ENCODE assay signal across 8 mouse cellular contexts in the genomic region with DNA sequence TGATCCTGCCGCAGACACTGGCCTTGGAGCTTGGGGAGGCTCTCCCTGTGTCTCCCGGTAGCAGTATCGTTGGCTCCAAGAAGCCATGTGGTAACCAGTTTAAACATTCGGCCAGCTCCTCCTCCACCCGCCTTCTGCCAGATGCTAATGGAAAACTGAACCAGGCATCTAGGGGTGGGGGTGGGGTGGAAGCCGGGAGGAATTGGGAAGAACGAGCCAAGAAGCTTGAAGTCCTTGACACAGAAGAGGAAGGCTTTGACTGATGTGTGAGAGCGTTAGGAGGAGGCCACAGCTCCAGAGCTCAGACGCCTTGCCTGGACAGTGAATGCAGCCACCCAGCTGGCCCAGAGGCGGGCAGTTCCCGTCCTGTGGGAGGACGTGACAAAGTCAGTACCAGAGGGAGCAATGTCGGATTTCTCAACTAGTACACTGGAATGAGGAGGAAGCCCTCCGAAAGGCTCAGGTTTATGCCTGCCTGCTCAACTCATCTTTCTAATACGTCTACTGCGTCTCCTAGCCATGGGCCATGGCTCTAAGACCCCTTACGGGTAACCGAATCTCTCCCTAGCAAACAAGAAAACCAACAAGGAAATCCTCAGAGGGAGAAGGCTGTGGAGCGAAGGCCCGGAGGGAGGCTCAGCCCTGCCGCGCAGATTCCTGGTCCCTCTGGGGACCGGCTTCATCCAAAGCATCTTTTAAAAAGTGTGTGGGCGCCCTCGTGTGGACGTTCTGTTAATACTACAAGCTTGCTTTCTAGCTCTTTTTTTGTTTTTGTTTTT. TPM values are rescaled to one million over a fixed set of nuclear protein-coding genes. Genes with fewer than 3 reads are reported as not detected.
DNase-seq lines count a peak whose midpoint lies in the region; ATAC-seq lines count a peak whose summit lies in the region.

No protein-coding gene starts in this region.

- peaks cover 4% of the 10 kb centered on the region; the same call in 1 of the 2 replicates for H3K27me3 ChIP-seq in forebrain, embryonic 10.5 days (ENCODE audit: poor library complexity, severe bottlenecking)
- H3K27me3 ChIP-seq in heart, embryonic 15.5 days, result no peaks in the 10 kb centered on the region
- peaks cover 13% of the 10 kb centered on the region for H3K27me3 ChIP-seq in liver, embryonic 15.5 days
- H3K27me3 ChIP-seq in neural tube, embryonic 15.5 days (replicated peaks), result no peaks in the 10 kb centered on the region

- H3K9ac ChIP-seq in heart, embryonic 15.5 days, result peak overlapping the region; percentile 26; the same call in 1 of the 2 replicates
- no peak overlapping the region for H3K9ac ChIP-seq in liver, embryonic 15.5 days
- H3K9ac ChIP-seq in neural tube, embryonic 15.5 days (replicated peaks), result peak overlapping the region; percentile 52

- 2% methylated on average over 26 of the region's 26 CpGs for WGBS in forebrain, embryonic 10.5 days
- 2% methylated on average over 26 of the region's 26 CpGs for WGBS in heart, embryonic 15.5 days
- WGBS in liver, embryonic 15.5 days (ENCODE audit: insufficient replicate concordance), result 5% methylated on average over 26 of the region's 26 CpGs
- 2% methylated on average over 26 of the region's 26 CpGs for WGBS in neural tube, embryonic 15.5 days

- H3K9me3 ChIP-seq in forebrain, embryonic 10.5 days, result no peaks in the 10 kb centered on the region
- H3K9me3 ChIP-seq in heart, embryonic 15.5 days (replicated peaks), result no peaks in the 10 kb centered on the region
- H3K9me3 ChIP-seq in liver, embryonic 15.5 days (replicated peaks), result no peaks in the 10 kb centered on the region
- H3K9me3 ChIP-seq in neural tube, embryonic 15.5 days (replicated peaks), result no peaks in the 10 kb centered on the region

- peaks cover 20% of the 10 kb centered on the region for H3K4me1 ChIP-seq in brown adipose tissue, adult 24 weeks (ENCODE audit: control insufficient read depth, insufficient read depth, insufficient read length, low read length)
- peaks cover 53% of the 10 kb centered on the region for H3K4me1 ChIP-seq in forebrain, embryonic 10.5 days
- peaks cover 35% of the 10 kb centered on the region for H3K4me1 ChIP-seq in heart, embryonic 15.5 days (replicated peaks)
- peaks cover 12% of the 10 kb centered on the region for H3K4me1 ChIP-seq in liver, embryonic 15.5 days (replicated peaks)
- H3K4me1 ChIP-seq in neural tube, embryonic 15.5 days, result peaks cover 29% of the 10 kb centered on the region

- H3K27ac ChIP-seq in brown adipose tissue, adult 24 weeks (replicated peaks; ENCODE audit: low read depth, low read length), result peak overlapping the region; percentile 97
- H3K27ac ChIP-seq in forebrain, embryonic 10.5 days, result peak overlapping the region; percentile 92
- H3K27ac ChIP-seq in heart, embryonic 15.5 days, result peak overlapping the region; percentile 88; the same call in 1 of the 2 replicates
- H3K27ac ChIP-seq in liver, embryonic 15.5 days (replicated peaks), result no peak overlapping the region
- peak overlapping the region; percentile 86 for H3K27ac ChIP-seq in neural tube, embryonic 15.5 days (replicated peaks)

- ATAC-seq in heart, embryonic 15.5 days (replicated peaks; ENCODE audit: insufficient number of reproducible peaks, insufficient read depth, low FRiP score, low read depth), result peak; percentile 53
- no peak for ATAC-seq in liver, embryonic 15.5 days (ENCODE audit: insufficient read depth)
- ATAC-seq in neural tube, embryonic 15.5 days (ENCODE audit: low FRiP score), result peak; percentile 76

- H3K4me3 ChIP-seq in brown adipose tissue, adult 24 weeks (ENCODE audit: insufficient read depth, low read depth, low read length), result peak overlapping the region; percentile 53
- H3K4me3 ChIP-seq in forebrain, embryonic 10.5 days, result peak overlapping the region; percentile 50
- peak overlapping the region; percentile 33 for H3K4me3 ChIP-seq in heart, embryonic 15.5 days
- 0 out of 2 replicates have a peak overlapping the region, but pooled peaks have one; percentile 12 for H3K4me3 ChIP-seq in liver, embryonic 15.5 days (replicated peaks)
- H3K4me3 ChIP-seq in neural tube, embryonic 15.5 days (replicated peaks), result peak overlapping the region; percentile 38

- peak; percentile 56 for DNase-seq in CD4-positive helper T cell, adult 2 months (ENCODE audit: low read depth, low spot score)
- DNase-seq in forebrain, embryonic 10.5 days (ENCODE audit: extremely low spot score, low spot score), result peak; percentile 84
- DNase-seq in kidney, postnatal 25 days, result peak; percentile 90 to 93
- DNase-seq in thymus, postnatal 14 days, result peak; percentile 63

- H3K36me3 ChIP-seq in forebrain, embryonic 10.5 days (replicated peaks), result no peaks in the 10 kb centered on the region
- H3K36me3 ChIP-seq in heart, embryonic 15.5 days, result no peaks in the 10 kb centered on the region
- H3K36me3 ChIP-seq in liver, embryonic 15.5 days (replicated peaks), result no peaks in the 10 kb centered on the region
- no peaks in the 10 kb centered on the region for H3K36me3 ChIP-seq in neural tube, embryonic 15.5 days

- H3K4me2 ChIP-seq in heart, embryonic 15.5 days, result peak overlapping the region; percentile 65
- H3K4me2 ChIP-seq in liver, embryonic 15.5 days, result peak overlapping the region; percentile 48
- peak overlapping the region; percentile 64 for H3K4me2 ChIP-seq in neural tube, embryonic 15.5 days

RNA-seq across cellular contexts. Expression of a gene that starts 32.0 kb away (rescaled TPM):
- not detected in 2 replicates for polyA plus RNA-seq in brown adipose tissue, adult 24 weeks (2012; ENCODE audit: insufficient read depth, insufficient read length, missing spikeins)
- not detected in 2 replicates for polyA plus RNA-seq in forebrain, embryonic 10.5 days (2016; fragmentation: Nextera tagmentation; extraction: Ambion mirVana)
- 0.14 and 0.15 TPM in 2 replicates for polyA plus RNA-seq in heart, embryonic 15.5 days (2015; fragmentation: Nextera tagmentation; extraction: Ambion mirVana)
- 1.8 and 2.6 TPM in 2 replicates for polyA plus RNA-seq in liver, embryonic 15.5 days (2015; fragmentation: Nextera tagmentation; extraction: Ambion mirVana)
- 0.19 TPM in 1 of 2 replicates, not detected in the other for polyA plus RNA-seq in neural tube, embryonic 15.5 days (2015; fragmentation: Nextera tagmentation; extraction: Ambion mirVana)

RNA-seq across cellular contexts. Expression of a gene that starts 44.0 kb away (rescaled TPM):
- polyA plus RNA-seq in brown adipose tissue, adult 24 weeks (2012; ENCODE audit: insufficient read depth, insufficient read length, missing spikeins), result not detected in 2 replicates
- polyA plus RNA-seq in forebrain, embryonic 10.5 days (2016; fragmentation: Nextera tagmentation; extraction: Ambion mirVana), result not detected in 2 replicates
- 0.53 and 0.79 TPM in 2 replicates for polyA plus RNA-seq in heart, embryonic 15.5 days (2015; fragmentation: Nextera tagmentation; extraction: Ambion mirVana)
- polyA plus RNA-seq in liver, embryonic 15.5 days (2015; fragmentation: Nextera tagmentation; extraction: Ambion mirVana), result 0.07 TPM in 1 of 2 replicates, not detected in the other
- polyA plus RNA-seq in neural tube, embryonic 15.5 days (2015; fragmentation: Nextera tagmentation; extraction: Ambion mirVana), result 0.28 and 0.37 TPM in 2 replicates
